Mouse (Mus musculus): ENCODE measurements around the gene Gm38431.

Gene Gm38431

GRCm38 (mm10) chr9:21018600-21018999 lies 73.2 kb downstream of the Gm38431 start:
- DNase-seq (ENCODE audit: low read depth, low spot score): no peak
